Mouse (Mus musculus) heart, postnatal 0 days (tissue): Measurements from ENCODE around the gene Ace2. TPM values are rescaled to one million over a fixed set of nuclear protein-coding genes. Genes with fewer than 3 reads are reported as not detected.

Source experiments
- ATAC-seq: fragments of 200-750 bp; cut with Nextera tagmentation; 2 replicates; pipeline ENCODE4 v1.8.0; 2017; ENCODE audit warnings: low read depth, moderate number of reproducible peaks, moderate library complexity; ENCODE audit not compliant: insufficient read depth
- DNase-seq: peaks from one replicate; pipeline ENCODE4 v3.0.0-alpha.2; 2016; ENCODE audit warnings: low spot score
- H3K27ac ChIP-seq: fragments of 300-500 bp; sonication (generic); 2 replicates; pipeline ENCODE4 v1.5.1; 2014; ENCODE audit warnings: low read depth, mild to moderate bottlenecking
- H3K27me3 ChIP-seq: fragments of 300-500 bp; sonication (generic); 2 replicates; pipeline ENCODE4 v1.6.1; 2014; ENCODE audit warnings: low read length, mixed read lengths; ENCODE audit not compliant: control insufficient read depth, insufficient read depth
- H3K36me3 ChIP-seq: fragments of 300-500 bp; sonication (generic); replicated peaks from 2 replicates; pipeline ENCODE4 v1.6.1; 2014; ENCODE audit warnings: low read length, mixed read lengths; ENCODE audit not compliant: control insufficient read depth, insufficient read depth
- H3K4me1 ChIP-seq: fragments of 300-500 bp; sonication (generic); 2 replicates; pipeline ENCODE4 v1.6.1; 2014; ENCODE audit warnings: antibody characterized with exemption; ENCODE audit not compliant: control insufficient read depth, insufficient read depth
- H3K4me2 ChIP-seq: fragments of 300-500 bp; sonication (generic); 2 replicates; pipeline ENCODE4 v1.6.1; 2014; ENCODE audit warnings: low read depth, mild to moderate bottlenecking, low read length, moderate library complexity
- H3K4me3 ChIP-seq: fragments of 300-500 bp; sonication (generic); 2 replicates; pipeline ENCODE4 v1.5.1; 2014; ENCODE audit warnings: low read depth, low read length
- H3K9ac ChIP-seq: fragments of 300-500 bp; sonication (generic); replicated peaks from 2 replicates; pipeline ENCODE4 v1.6.1; 2014; ENCODE audit warnings: low read depth, low read length, mixed read lengths
- H3K9me3 ChIP-seq: fragments of 300-500 bp; sonication (generic); replicated peaks from 2 replicates; pipeline ENCODE4 v1.6.1; 2016; ENCODE audit warnings: low read length; ENCODE audit not compliant: control insufficient read depth
- CTCF ChIP-seq: IDR thresholded peaks from 2 replicates; pipeline ENCODE4 v1.5.1; 2016; ENCODE audit warnings: antibody characterized with exemption, control low read depth, low read depth
- EP300 ChIP-seq: IDR thresholded peaks from 2 replicates; pipeline ENCODE4 v1.6.1; 2016; ENCODE audit warnings: antibody characterized with exemption, low read depth
- WGBS: fragments of 180-500 bp; shearing (Covaris S2); extraction: QIAGEN DNeasy Blood & Tissue Kit; methylation state at CpG from one replicate; pipeline ENCODE4 v1.1.7; 2014; 5-methylcytosine and 5-hydroxymethylcytosine counted together
- polyA plus RNA-seq: library from polyadenylated mRNA; unstranded; fragments of >200 nt; fragmentation: Nextera tagmentation; extraction: Ambion mirVana; gene quantifications from 2 replicates; pipeline ENCODE4 v1.2.1, GENCODE M21; 2015
- total RNA-seq: library from RNA; depleted of rRNA; stranded (reverse); fragments of >200 nt; gene quantifications from 2 replicates; pipeline ENCODE4 v1.2.3, GENCODE M21; 2014; ENCODE audit warnings: low replicate concordance

Gene Ace2
- total and polyA plus RNA-seq, 2 experiments from 2014 or later = 0.31 TPM; not detected in 1

DNA sequence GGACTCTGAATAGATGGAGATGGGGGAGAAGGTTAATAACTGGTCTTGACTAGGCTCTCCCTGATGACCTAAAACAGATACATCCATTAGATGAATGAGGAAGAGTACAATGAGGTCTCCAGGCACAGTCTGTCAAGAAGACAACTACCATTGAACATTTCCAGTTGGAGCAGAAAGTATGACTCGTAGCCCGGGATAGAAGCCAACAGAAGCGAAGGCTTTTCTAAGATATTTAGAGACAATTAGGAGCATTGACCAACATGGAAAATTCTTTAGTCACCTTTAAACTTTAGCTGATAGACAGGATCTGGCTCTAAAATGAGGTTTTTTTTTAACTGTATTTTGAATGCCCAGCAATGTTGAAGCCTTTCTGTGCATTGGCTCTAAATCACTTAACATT, 5.6 kb upstream of the Ace2 start:
- TF ChIP-seq CTCF = no peak
- TF ChIP-seq EP300 = no peak
- Histone ChIP-seq H3K4me3 (no peak overlapping the region), H3K27me3 (no peaks in the 10 kb centered on the region), H3K27ac (no peak overlapping the region), H3K9me3 (no peaks in the 10 kb centered on the region), H3K4me2 (no peak overlapping the region), H3K4me1 (no peaks in the 10 kb centered on the region), H3K36me3 (no peaks in the 10 kb centered on the region), H3K9ac (no peak overlapping the region)
- DNase-seq = peak; percentile 19
- no peak for ATAC-seq
- 59% methylated on average over 3 of the region's 3 CpGs for WGBS

GRCm38 (mm10) chrX:164135304-164135818, 3.8 kb upstream of the Ace2 start:
- Histone ChIP-seq H3K4me1 (no peaks in the 10 kb centered on the region), H3K27ac (no peak overlapping the region), H3K4me2 (no peak overlapping the region), H3K9ac (no peak overlapping the region), H3K36me3 (no peaks in the 10 kb centered on the region), H3K9me3 (no peaks in the 10 kb centered on the region), H3K27me3 (no peaks in the 10 kb centered on the region), H3K4me3 (no peak overlapping the region)
- 78% methylated on average over 4 of the region's 4 CpGs for WGBS
- ATAC-seq (no peak), DNase-seq (no peak)
- TF ChIP-seq CTCF = no peak
- no peak for TF ChIP-seq EP300

DNA sequence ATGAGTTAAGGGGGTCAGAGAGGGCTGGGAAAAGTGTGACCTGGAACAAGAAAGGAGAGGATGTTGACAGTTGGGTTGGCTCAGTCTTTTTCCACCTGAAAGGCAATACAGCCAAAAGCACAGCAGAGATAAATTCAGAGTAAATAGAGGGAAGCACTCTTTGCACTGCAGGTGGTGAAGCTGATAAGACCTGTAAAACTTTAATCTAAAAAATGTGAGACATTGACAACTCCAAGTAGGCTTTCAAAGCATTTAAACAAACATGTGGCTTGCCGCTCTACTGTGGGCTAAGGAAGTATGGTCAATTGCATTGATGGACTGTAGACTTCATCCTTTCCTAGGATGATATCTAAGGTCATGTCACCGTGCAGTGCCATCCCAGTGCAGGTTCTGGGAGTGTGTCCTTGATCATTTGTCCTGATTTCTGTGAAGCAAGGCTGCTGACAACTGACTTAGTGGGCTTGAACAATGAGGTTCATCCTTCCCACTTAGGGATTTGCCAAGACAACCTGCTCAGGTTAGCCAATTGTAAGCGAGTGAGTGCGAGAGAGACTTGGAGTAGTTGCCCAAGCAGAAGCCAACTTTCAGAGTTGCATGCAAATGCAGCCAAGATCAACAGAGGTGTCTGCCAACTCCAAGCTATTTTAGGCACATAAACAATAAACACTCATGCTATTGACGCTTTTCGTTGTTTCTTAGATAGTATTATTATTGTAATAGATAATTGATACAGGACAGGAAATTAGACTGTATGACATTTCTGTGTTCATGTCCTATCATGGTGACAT, 6.5 kb downstream of the Ace2 start:
- Histone ChIP-seq H3K27me3 (no peaks in the 10 kb centered on the region), H3K9ac (no peak overlapping the region), H3K4me1 (no peaks in the 10 kb centered on the region), H3K4me2 (no peak overlapping the region), H3K9me3 (no peaks in the 10 kb centered on the region), H3K36me3 (no peaks in the 10 kb centered on the region), H3K4me3 (no peak overlapping the region), H3K27ac (no peak overlapping the region)
- DNase-seq (no peak), ATAC-seq (no peak)
- WGBS = 53% methylated on average over 6 of the region's 6 CpGs
- no peak for TF ChIP-seq EP300
- no peak for TF ChIP-seq CTCF

DNA sequence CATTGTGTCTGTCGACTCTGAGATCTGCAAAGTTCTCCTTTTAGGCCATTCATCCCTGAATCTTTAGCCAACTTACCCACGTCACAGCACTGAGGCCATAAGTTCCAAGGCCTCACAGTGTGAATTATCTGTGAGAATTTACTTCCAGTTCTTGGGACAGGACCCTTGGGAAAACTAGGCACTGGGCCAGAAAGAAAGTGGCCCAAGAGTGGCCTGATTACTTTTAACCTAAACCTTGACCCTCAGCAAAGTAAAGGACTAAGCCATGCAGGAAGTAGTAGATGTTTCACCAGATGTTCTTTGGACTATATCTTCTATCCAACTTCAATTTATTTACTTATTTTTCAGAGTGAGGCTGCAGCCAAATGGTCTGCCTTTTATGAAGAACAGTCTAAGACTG, 13.6 kb downstream of the Ace2 start:
- TF ChIP-seq EP300 (no peak), CTCF (no peak)
- WGBS = 46% methylated on average over 2 of the region's 2 CpGs
- no peak for DNase-seq
- Histone ChIP-seq H3K4me3 (no peak overlapping the region), H3K27me3 (no peaks in the 10 kb centered on the region), H3K27ac (no peak overlapping the region), H3K9ac (no peak overlapping the region), H3K9me3 (no peaks in the 10 kb centered on the region), H3K4me1 (no peaks in the 10 kb centered on the region), H3K4me2 (no peak overlapping the region), H3K36me3 (no peaks in the 10 kb centered on the region)
- no peak for ATAC-seq

DNA sequence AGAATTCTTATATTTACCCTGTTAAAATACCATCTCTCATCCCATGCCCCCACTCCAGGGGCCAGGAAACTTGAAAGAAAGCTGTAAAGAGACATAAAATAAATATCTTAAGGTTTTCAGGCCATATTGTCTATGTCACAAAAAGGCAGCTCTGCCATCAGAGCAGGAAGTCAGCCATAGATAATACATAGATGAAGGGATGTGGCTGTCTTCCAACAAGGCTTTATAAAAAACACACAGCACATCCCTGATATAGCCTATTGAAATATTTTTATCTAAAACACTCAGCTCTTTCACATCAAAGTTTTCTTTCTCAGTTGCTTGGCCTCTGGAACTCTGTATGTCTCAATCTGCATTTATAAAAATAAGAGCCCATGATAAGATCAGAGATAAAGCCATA, 14.5 kb downstream of the Ace2 start:
- H3K27ac ChIP-seq = no peak overlapping the region
- no peak for DNase-seq
- H3K9ac ChIP-seq = no peak overlapping the region
- H3K4me2 ChIP-seq = no peak overlapping the region
- no peaks in the 10 kb centered on the region for H3K36me3 ChIP-seq
- H3K9me3 ChIP-seq = no peaks in the 10 kb centered on the region
- H3K4me1 ChIP-seq = no peaks in the 10 kb centered on the region
- TF ChIP-seq EP300 = no peak
- no peak for TF ChIP-seq CTCF
- no peak overlapping the region for H3K4me3 ChIP-seq
- no peak for ATAC-seq
- H3K27me3 ChIP-seq = no peaks in the 10 kb centered on the region

GRCm38 (mm10) chrX:164154594-164154993, 15.5 kb downstream of the Ace2 start:
- H3K4me3 ChIP-seq = no peak overlapping the region
- H3K9ac ChIP-seq = no peak overlapping the region
- no peak overlapping the region for H3K27ac ChIP-seq
- H3K4me2 ChIP-seq = no peak overlapping the region
- no peaks in the 10 kb centered on the region for H3K36me3 ChIP-seq
- H3K9me3 ChIP-seq = no peaks in the 10 kb centered on the region
- DNase-seq (no peak), ATAC-seq (no peak)
- no peak for TF ChIP-seq EP300
- TF ChIP-seq CTCF = no peak
- H3K27me3 ChIP-seq = no peaks in the 10 kb centered on the region
- no peaks in the 10 kb centered on the region for H3K4me1 ChIP-seq
- 62% methylated on average over 5 of the region's 5 CpGs for WGBS
